Mouse (Mus musculus) limb, embryonic 10.5 days (tissue): ENCODE measurements around the gene Gm17555. TPM values are rescaled to one million over a fixed set of nuclear protein-coding genes. Genes with fewer than 3 reads are reported as not detected.
"Not testable (repeated sequence)": the region's sequence is repeated elsewhere in the genome, so short reads cannot be mapped to it uniquely, and the experiment has no call there.

Source experiments
- DNase-seq: peaks from one replicate; pipeline ENCODE4 v3.0.0-alpha.2; 2017; ENCODE audit warnings: low spot score
- H3K27ac ChIP-seq: fragments of 300-500 bp; sonication (generic); 2 replicates; pipeline ENCODE4 v1.5.1; 2016; ENCODE audit warnings: mild to moderate bottlenecking
- H3K27me3 ChIP-seq: fragments of 300-500 bp; sonication (generic); 2 replicates; pipeline ENCODE4 v1.6.1; 2016; ENCODE audit warnings: low read depth, mild to moderate bottlenecking; ENCODE audit not compliant: poor library complexity, severe bottlenecking
- H3K36me3 ChIP-seq: fragments of 300-500 bp; sonication (generic); 2 replicates; pipeline ENCODE4 v1.6.1; 2016; ENCODE audit warnings: mild to moderate bottlenecking, moderate library complexity
- H3K4me1 ChIP-seq: fragments of 300-500 bp; sonication (generic); 2 replicates; pipeline ENCODE4 v1.6.1; 2016
- H3K4me3 ChIP-seq: fragments of 300-500 bp; sonication (generic); 2 replicates; pipeline ENCODE4 v1.5.1; 2016; ENCODE audit warnings: mild to moderate bottlenecking, moderate library complexity
- H3K9me3 ChIP-seq: fragments of 300-500 bp; sonication (generic); replicated peaks from 2 replicates; pipeline ENCODE4 v1.6.1; 2016; ENCODE audit warnings: mild to moderate bottlenecking
- WGBS: fragments of 180-500 bp; shearing (Covaris S2); methylation state at CpG from one replicate; pipeline ENCODE4 v1.1.7; 2016; 5-methylcytosine and 5-hydroxymethylcytosine counted together
- polyA plus RNA-seq: library from polyadenylated mRNA; unstranded; fragments of >200 nt; fragmentation: Nextera tagmentation; extraction: Ambion mirVana; gene quantifications from 2 replicates; pipeline ENCODE4 v1.2.1, GENCODE M21; 2016

The Gm17555 gene
- polyA plus RNA-seq, result not detected in 2 replicates

GRCm38 (mm10) chr2:126214800-126215199, at the start of gene Gm17555:
Gene Gm17555, plus strand, starts transcription at chr2:126215100.
- H3K4me3 ChIP-seq, DNase-seq, H3K27me3 ChIP-seq, H3K27ac ChIP-seq, H3K4me1 ChIP-seq, H3K9me3 ChIP-seq, H3K36me3 ChIP-seq: not testable (repeated sequence)
- 95% methylated on average over 3 of the region's 3 CpGs for WGBS

- Histone ChIP-seq H3K4me3 (no peak overlapping the region), H3K36me3 (peaks cover 43% of the 10 kb centered on the region), H3K27ac (no peak overlapping the region), H3K9me3 (no peaks in the 10 kb centered on the region), H3K4me1 (no peaks in the 10 kb centered on the region), H3K27me3 (no peaks in the 10 kb centered on the region)
- 96% methylated on average over 5 of the region's 5 CpGs for WGBS
- DNase-seq, result no peak
These were observed 49.5 kb upstream of the Gm17555 start for GRCm38 (mm10) chr2:126165277-126166018.

GRCm38 (mm10) chr2:126166335-126166734, 48.6 kb upstream of the Gm17555 start:
- no peaks in the 10 kb centered on the region for H3K27me3 ChIP-seq
- no peaks in the 10 kb centered on the region for H3K9me3 ChIP-seq
- no peak overlapping the region for H3K27ac ChIP-seq
- peaks cover 34% of the 10 kb centered on the region for H3K36me3 ChIP-seq
- no peak overlapping the region for H3K4me3 ChIP-seq
- H3K4me1 ChIP-seq, result no peaks in the 10 kb centered on the region
- no peak for DNase-seq

GRCm38 (mm10) chr2:126166848-126167617, 47.9 kb upstream of the Gm17555 start:
- no peak overlapping the region for H3K27ac ChIP-seq
- H3K4me1 ChIP-seq, result no peaks in the 10 kb centered on the region
- no peak for DNase-seq
- H3K27me3 ChIP-seq, result no peaks in the 10 kb centered on the region
- peaks cover 27% of the 10 kb centered on the region for H3K36me3 ChIP-seq
- H3K4me3 ChIP-seq, result no peak overlapping the region
- no peaks in the 10 kb centered on the region for H3K9me3 ChIP-seq
- WGBS, result 86% methylated on average over 8 of the region's 8 CpGs

GRCm38 (mm10) chr2:126171427-126171826, 43.5 kb upstream of the Gm17555 start:
- WGBS, result 89% methylated on average over 1 of the region's 1 CpGs
- no peaks in the 10 kb centered on the region for H3K36me3 ChIP-seq
- no peaks in the 10 kb centered on the region for H3K9me3 ChIP-seq
- H3K4me1 ChIP-seq, result no peaks in the 10 kb centered on the region
- DNase-seq, result no peak
- no peak overlapping the region for H3K27ac ChIP-seq
- H3K27me3 ChIP-seq, result no peaks in the 10 kb centered on the region
- H3K4me3 ChIP-seq, result no peak overlapping the region

GRCm38 (mm10) chr2:126191306-126191705, 23.6 kb upstream of the Gm17555 start:
- WGBS, result 83% methylated on average over 4 of the region's 4 CpGs
- no peaks in the 10 kb centered on the region for H3K9me3 ChIP-seq
- no peak for DNase-seq
- H3K27me3 ChIP-seq, result no peaks in the 10 kb centered on the region
- no peak overlapping the region for H3K27ac ChIP-seq
- H3K36me3 ChIP-seq, result no peaks in the 10 kb centered on the region
- H3K4me3 ChIP-seq, result no peak overlapping the region
- peaks cover 8% of the 10 kb centered on the region; the same call in 1 of the 2 replicates for H3K4me1 ChIP-seq

- Histone ChIP-seq H3K27ac (no peak overlapping the region), H3K36me3 (no peaks in the 10 kb centered on the region), H3K4me3 (no peak overlapping the region), H3K4me1 (peaks cover 9% of the 10 kb centered on the region; the same call in 1 of the 2 replicates), H3K27me3 (no peaks in the 10 kb centered on the region), H3K9me3 (no peaks in the 10 kb centered on the region)
- DNase-seq, result no peak
- 88% methylated on average over 2 of the region's 2 CpGs for WGBS
These were observed 22.8 kb upstream of the Gm17555 start for GRCm38 (mm10) chr2:126192129-126192528.

- WGBS, result 76% methylated on average over 12 of the region's 12 CpGs
These were observed 19.1 kb upstream of the Gm17555 start for GRCm38 (mm10) chr2:126195631-126196356.

GRCm38 (mm10) chr2:126198971-126199370, 15.9 kb upstream of the Gm17555 start:
- DNase-seq, result no peak
- Histone ChIP-seq H3K27me3 (no peaks in the 10 kb centered on the region), H3K4me1 (peaks cover 9% of the 10 kb centered on the region; the same call in 1 of the 2 replicates), H3K9me3 (no peaks in the 10 kb centered on the region), H3K27ac (no peak overlapping the region), H3K4me3 (no peak overlapping the region), H3K36me3 (no peaks in the 10 kb centered on the region)
- 90% methylated on average over 3 of the region's 3 CpGs for WGBS

More at GRCm38 (mm10) chr2:126195631-126196356, 19.1 kb upstream of the Gm17555 start:
- no peak for DNase-seq
- no peaks in the 10 kb centered on the region for H3K36me3 ChIP-seq
- H3K27me3 ChIP-seq, result no peaks in the 10 kb centered on the region
- no peaks in the 10 kb centered on the region for H3K9me3 ChIP-seq
- no peak overlapping the region for H3K4me3 ChIP-seq
- no peak overlapping the region for H3K27ac ChIP-seq
- H3K4me1 ChIP-seq, result peaks cover 9% of the 10 kb centered on the region; the same call in 1 of the 2 replicates

- Histone ChIP-seq H3K4me1 (no peaks in the 10 kb centered on the region), H3K27ac (no peak overlapping the region), H3K4me3 (no peak overlapping the region), H3K27me3 (no peaks in the 10 kb centered on the region), H3K9me3 (no peaks in the 10 kb centered on the region), H3K36me3 (no peaks in the 10 kb centered on the region)
- no peak for DNase-seq
- WGBS, result 88% methylated on average over 6 of the region's 6 CpGs
These were observed 3.8 kb upstream of the Gm17555 start for GRCm38 (mm10) chr2:126211011-126211680.

GRCm38 (mm10) chr2:126227581-126227980, 12.7 kb downstream of the Gm17555 start:
- H3K9me3 ChIP-seq, result no peaks in the 10 kb centered on the region
- 76% methylated on average over 4 of the region's 4 CpGs for WGBS
- no peaks in the 10 kb centered on the region for H3K36me3 ChIP-seq
- H3K27ac ChIP-seq, result no peak overlapping the region
- no peak for DNase-seq
- H3K4me3 ChIP-seq, result no peak overlapping the region
- H3K4me1 ChIP-seq, result no peaks in the 10 kb centered on the region
- H3K27me3 ChIP-seq, result no peaks in the 10 kb centered on the region

- Histone ChIP-seq H3K36me3 (no peaks in the 10 kb centered on the region), H3K27me3 (no peaks in the 10 kb centered on the region), H3K27ac (no peak overlapping the region), H3K4me3 (no peak overlapping the region), H3K9me3 (no peaks in the 10 kb centered on the region), H3K4me1 (no peaks in the 10 kb centered on the region)
- no peak for DNase-seq
- WGBS, result 81% methylated on average over 1 of the region's 1 CpGs
These were observed 16.8 kb downstream of the Gm17555 start for GRCm38 (mm10) chr2:126231731-126232130.
